Mouse (Mus musculus): ENCODE results near the gene Slc35e2.
A peak's percentile ranks its signal among the peaks of the same experiment; 100 is the strongest.
"Not testable (repeated sequence)": the region's sequence is repeated elsewhere in the genome, so short reads cannot be mapped to it uniquely, and the experiment has no call there.

Gene Slc35e2

DNA sequence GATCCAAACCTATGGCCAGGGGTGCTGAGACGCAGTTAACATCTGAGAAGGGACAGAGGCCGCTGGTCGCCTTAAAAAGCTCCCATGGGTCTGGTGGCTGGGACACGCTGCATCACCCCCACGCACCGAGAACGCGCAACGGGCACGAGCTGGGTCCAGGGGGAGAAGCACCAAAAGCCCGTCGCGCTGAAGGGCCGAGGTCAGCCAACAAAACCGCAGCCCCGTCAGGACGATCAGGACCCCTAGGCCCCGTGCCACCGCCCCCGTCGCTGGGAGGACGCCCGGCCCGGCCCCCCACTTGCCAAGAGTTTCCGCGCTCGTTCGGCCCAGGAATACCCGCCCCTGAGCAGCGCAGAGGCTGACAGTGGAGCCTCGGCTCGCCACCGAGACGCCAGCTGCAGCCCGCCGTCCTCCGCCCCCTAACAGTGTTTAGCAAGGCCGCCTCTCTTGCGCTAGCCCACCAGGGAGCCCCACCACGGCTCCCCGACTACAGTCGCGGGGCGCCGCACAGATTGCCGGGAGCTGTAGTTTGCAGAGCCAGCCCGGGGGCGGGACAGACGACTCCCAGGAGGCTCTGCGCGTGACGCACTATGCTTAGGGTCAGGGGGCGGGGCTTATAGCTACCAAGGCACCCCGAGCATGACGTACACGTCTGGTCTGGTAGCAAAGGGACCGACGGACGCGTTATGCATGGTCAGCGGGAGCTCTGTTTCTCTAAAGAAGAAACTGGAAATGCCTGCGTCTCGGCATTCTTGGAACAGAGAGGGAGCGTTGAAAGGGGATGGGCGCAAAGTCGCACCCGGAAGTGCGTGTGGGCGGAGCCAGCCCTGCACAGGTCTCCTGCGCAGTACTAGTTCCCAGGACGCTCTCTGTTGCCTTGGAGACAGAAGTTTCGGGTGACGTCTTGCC is 67.7 kb downstream of the Slc35e2 start, which contains the start of gene Mib2:
Gene Mib2 (minus strand): TSS at position 510 of the 909 bp plus-strand sequence.
- DNase-seq (ENCODE audit: inconsistent age in 2 of 2, low spot score in 1 of 2) = peak; percentile 97 to 99

DNA sequence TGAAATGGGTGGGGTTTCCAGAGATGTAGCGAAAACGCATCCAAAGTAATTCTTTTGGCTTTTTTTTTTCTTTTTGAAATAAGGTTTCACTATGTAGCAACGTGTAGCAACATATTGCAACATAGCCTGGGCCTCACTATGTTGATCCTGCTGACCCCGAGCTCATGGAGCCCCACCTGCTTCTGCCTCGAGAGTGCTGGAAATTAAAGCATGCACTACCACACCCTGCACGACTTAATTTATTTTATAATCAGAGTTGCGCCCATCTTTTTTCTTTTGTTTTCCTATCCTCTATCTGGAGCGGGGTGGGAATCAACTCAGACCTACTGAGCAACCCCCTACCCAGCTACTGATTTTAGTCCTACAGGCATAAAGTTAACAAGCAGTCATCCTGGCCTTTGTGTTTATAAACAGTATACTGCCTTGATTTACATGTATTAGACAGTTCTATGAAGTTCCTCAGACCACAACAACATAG is 68.4 kb downstream of the Slc35e2 start:
- no peak for DNase-seq (ENCODE audit: inconsistent age in 2 of 2, low spot score in 1 of 2)

GRCm38 (mm10) chr4:155670236-155670635 is 69.0 kb downstream of the Slc35e2 start:
- not testable (repeated sequence) for DNase-seq (ENCODE audit: inconsistent age in 2 of 2, low spot score in 1 of 2)

- DNase-seq (ENCODE audit: inconsistent age in 2 of 2, low spot score in 1 of 2) = no peak
Observed at GRCm38 (mm10) chr4:155672082-155672481, 70.9 kb downstream of the Slc35e2 start.
